Mouse (Mus musculus) limb, embryonic 15.5 days (tissue): Measurements from ENCODE around the gene Acp5. TPM values are rescaled to one million over a fixed set of nuclear protein-coding genes. Genes with fewer than 3 reads are reported as not detected.
A peak's percentile ranks its signal among the peaks of the same experiment; 100 is the strongest.

ENCODE experiments used
- ATAC-seq: fragments of 200-750 bp; cut with Nextera tagmentation; 2 replicates; pipeline ENCODE4 v1.8.0; 2017; ENCODE audit warnings: low read depth, moderate TSS enrichment; ENCODE audit not compliant: insufficient number of reproducible peaks, low FRiP score, low TSS enrichment
- H3K27ac ChIP-seq: fragments of 300-500 bp; sonication (generic); 2 replicates; pipeline ENCODE4 v1.5.1; 2015; ENCODE audit warnings: moderate library complexity, mild to moderate bottlenecking, inconsistent platforms
- H3K27me3 ChIP-seq: fragments of 300-500 bp; sonication (generic); 2 replicates; pipeline ENCODE4 v1.6.1; 2015; ENCODE audit warnings: inconsistent platforms
- H3K36me3 ChIP-seq: fragments of 300-500 bp; sonication (generic); 2 replicates; pipeline ENCODE4 v1.6.1; 2015; ENCODE audit warnings: inconsistent platforms
- H3K4me1 ChIP-seq: fragments of 300-500 bp; sonication (generic); 2 replicates; pipeline ENCODE4 v1.6.1; 2015; ENCODE audit warnings: inconsistent platforms
- H3K4me2 ChIP-seq: fragments of 300-500 bp; sonication (generic); 2 replicates; pipeline ENCODE4 v1.6.1; 2015; ENCODE audit warnings: mild to moderate bottlenecking, inconsistent platforms
- H3K4me3 ChIP-seq: fragments of 300-500 bp; sonication (generic); 2 replicates; pipeline ENCODE4 v1.5.1; 2015; ENCODE audit warnings: mild to moderate bottlenecking, inconsistent platforms
- H3K9ac ChIP-seq: fragments of 300-500 bp; sonication (generic); 2 replicates; pipeline ENCODE4 v1.6.1; 2015; ENCODE audit warnings: inconsistent platforms
- H3K9me3 ChIP-seq: fragments of 300-500 bp; sonication (generic); 2 replicates; pipeline ENCODE4 v1.6.1; 2016; ENCODE audit warnings: inconsistent platforms
- WGBS: fragments of 180-500 bp; shearing (Covaris S2); methylation state at CpG from one replicate; pipeline ENCODE4 v1.1.7; 2015; 5-methylcytosine and 5-hydroxymethylcytosine counted together
- polyA plus RNA-seq: library from polyadenylated mRNA; unstranded; fragments of >200 nt; fragmentation: Nextera tagmentation; extraction: Ambion mirVana; gene quantifications from 2 replicates; pipeline ENCODE4 v1.2.1, GENCODE M21; 2015

The Acp5 gene
- polyA plus RNA-seq, 1 experiment from 2014 or later, result 31.2 TPM

- Histone ChIP-seq H3K4me1 (peaks cover 15% of the 10 kb centered on the region), H3K4me2 (peak overlapping the region; percentile 68), H3K27me3 (no peaks in the 10 kb centered on the region), H3K9ac (peak overlapping the region; percentile 49; the same call in 1 of the 2 replicates), H3K4me3 (peak overlapping the region; percentile 89), H3K9me3 (no peaks in the 10 kb centered on the region), H3K27ac (peak overlapping the region; percentile 81; the same call in 1 of the 2 replicates), H3K36me3 (peaks cover 15% of the 10 kb centered on the region)
- 39% methylated on average over 10 of the region's 10 CpGs for WGBS
- ATAC-seq, result no peak
These were observed 17.6 kb downstream of the Acp5 start for GRCm38 (mm10) chr9:22117754-22118456.

GRCm38 (mm10) chr9:22116740-22117426 is 18.6 kb downstream of the Acp5 start, which contains the start of gene Elof1:
TSS of gene Elof1 (minus strand) at chr9:22117172.
- peak within 1 kb of the TSS; percentile 68 for H3K4me2 ChIP-seq
- H3K4me1 ChIP-seq, result peaks cover 15% of the 10 kb centered on the region
- peak within 1 kb of the TSS; percentile 81; the same call in 1 of the 2 replicates for H3K27ac ChIP-seq
- H3K9ac ChIP-seq, result peak within 1 kb of the TSS; percentile 88
- ATAC-seq, result peak; percentile 91
- peak within 1 kb of the TSS; percentile 89 for H3K4me3 ChIP-seq
- WGBS, result under 1% methylated on average over 52 of the region's 52 CpGs
- H3K9me3 ChIP-seq, result no peaks in the 10 kb centered on the region
- H3K36me3 ChIP-seq, result peaks cover 25% of the 10 kb centered on the region
- H3K27me3 ChIP-seq, result no peaks in the 10 kb centered on the region

GRCm38 (mm10) chr9:22116086-22116485 is 19.4 kb downstream of the Acp5 start:
- H3K4me1 ChIP-seq, result peaks cover 15% of the 10 kb centered on the region
- H3K36me3 ChIP-seq, result peaks cover 32% of the 10 kb centered on the region
- no peak overlapping the region for H3K27ac ChIP-seq
- ATAC-seq, result no peak
- WGBS, result 26% methylated on average over 15 of the region's 15 CpGs
- no peaks in the 10 kb centered on the region for H3K9me3 ChIP-seq
- H3K4me3 ChIP-seq, result peak overlapping the region; percentile 89
- H3K4me2 ChIP-seq, result peak overlapping the region; percentile 68
- peak overlapping the region; percentile 88; the same call in 1 of the 2 replicates for H3K9ac ChIP-seq
- H3K27me3 ChIP-seq, result no peaks in the 10 kb centered on the region

GRCm38 (mm10) chr9:22115635-22116034 is 19.9 kb downstream of the Acp5 start:
- H3K9me3 ChIP-seq, result no peaks in the 10 kb centered on the region
- ATAC-seq, result no peak
- no peak overlapping the region for H3K27ac ChIP-seq
- H3K36me3 ChIP-seq, result peaks cover 36% of the 10 kb centered on the region
- 88% methylated on average over 4 of the region's 4 CpGs for WGBS
- peak overlapping the region; percentile 89 for H3K4me3 ChIP-seq
- H3K4me2 ChIP-seq, result peak overlapping the region; percentile 68
- H3K27me3 ChIP-seq, result no peaks in the 10 kb centered on the region
- no peak overlapping the region for H3K9ac ChIP-seq
- H3K4me1 ChIP-seq, result peaks cover 15% of the 10 kb centered on the region

- no peak overlapping the region for H3K9ac ChIP-seq
- no peak overlapping the region for H3K4me3 ChIP-seq
- no peak overlapping the region for H3K4me2 ChIP-seq
- peaks cover 39% of the 10 kb centered on the region for H3K36me3 ChIP-seq
- H3K9me3 ChIP-seq, result no peaks in the 10 kb centered on the region
- 94% methylated on average over 9 of the region's 9 CpGs for WGBS
- no peak for ATAC-seq
- H3K27me3 ChIP-seq, result no peaks in the 10 kb centered on the region
- no peak overlapping the region for H3K27ac ChIP-seq
- H3K4me1 ChIP-seq, result no peaks in the 10 kb centered on the region
These were observed 27.3 kb downstream of the Acp5 start for GRCm38 (mm10) chr9:22108194-22108593.

GRCm38 (mm10) chr9:22099922-22100321 is 35.6 kb downstream of the Acp5 start:
- peaks cover 49% of the 10 kb centered on the region for H3K27me3 ChIP-seq

GRCm38 (mm10) chr9:22098993-22099696 is 36.4 kb downstream of the Acp5 start, which contains the start of gene Cnn1:
TSS of gene Cnn1 (plus strand) at chr9:22099216.
- H3K36me3 ChIP-seq, result no peaks in the 10 kb centered on the region
- 7% methylated on average over 14 of the region's 14 CpGs for WGBS

More at GRCm38 (mm10) chr9:22099922-22100321, 35.6 kb downstream of the Acp5 start:
- Histone ChIP-seq H3K9ac (no peak overlapping the region), H3K4me1 (peaks cover 20% of the 10 kb centered on the region), H3K36me3 (no peaks in the 10 kb centered on the region), H3K9me3 (no peaks in the 10 kb centered on the region), H3K4me3 (no peak overlapping the region), H3K4me2 (no peak overlapping the region), H3K27ac (no peak overlapping the region)
- WGBS, result 4% methylated on average over 15 of the region's 18 CpGs
- ATAC-seq, result no peak

GRCm38 (mm10) chr9:22095854-22096307 is 39.6 kb downstream of the Acp5 start:
- WGBS, result 2% methylated on average over 24 of the region's 24 CpGs
- peak; percentile 56; the same call in 1 of the 2 replicates for ATAC-seq
- H3K4me2 ChIP-seq, result peak overlapping the region; percentile 53
- H3K36me3 ChIP-seq, result no peaks in the 10 kb centered on the region
- no peak overlapping the region for H3K9ac ChIP-seq
- peaks cover 41% of the 10 kb centered on the region for H3K27me3 ChIP-seq
- no peak overlapping the region for H3K27ac ChIP-seq
- H3K9me3 ChIP-seq, result no peaks in the 10 kb centered on the region
- peak overlapping the region; percentile 30 for H3K4me3 ChIP-seq
- peaks cover 20% of the 10 kb centered on the region for H3K4me1 ChIP-seq

More at GRCm38 (mm10) chr9:22098993-22099696, 36.4 kb downstream of the Acp5 start, which contains the start of gene Cnn1:
- 0 out of 2 replicates have a peak, but pooled peaks have one; percentile 14 for ATAC-seq
- H3K4me3 ChIP-seq, result no peak within 1 kb of the TSS
- H3K4me1 ChIP-seq, result peaks cover 20% of the 10 kb centered on the region
- peaks cover 49% of the 10 kb centered on the region for H3K27me3 ChIP-seq
- H3K27ac ChIP-seq, result no peak within 1 kb of the TSS
- H3K9ac ChIP-seq, result no peak within 1 kb of the TSS
- H3K9me3 ChIP-seq, result no peaks in the 10 kb centered on the region
- H3K4me2 ChIP-seq, result peak within 1 kb of the TSS; percentile 22; the same call in 1 of the 2 replicates

- no peak overlapping the region for H3K9ac ChIP-seq
- H3K9me3 ChIP-seq, result no peaks in the 10 kb centered on the region
- no peaks in the 10 kb centered on the region for H3K36me3 ChIP-seq
- H3K4me2 ChIP-seq, result no peak overlapping the region
- no peak for ATAC-seq
- H3K4me1 ChIP-seq, result peaks cover 5% of the 10 kb centered on the region
- H3K4me3 ChIP-seq, result no peak overlapping the region
- WGBS, result 83% methylated on average over 6 of the region's 6 CpGs
- H3K27me3 ChIP-seq, result peaks cover 11% of the 10 kb centered on the region
- H3K27ac ChIP-seq, result no peak overlapping the region
These were observed 42.8 kb downstream of the Acp5 start for GRCm38 (mm10) chr9:22092746-22093145.

GRCm38 (mm10) chr9:22089986-22090385 is 45.5 kb downstream of the Acp5 start:
- Histone ChIP-seq H3K27ac (no peak overlapping the region), H3K9ac (no peak overlapping the region), H3K4me2 (no peak overlapping the region), H3K36me3 (no peaks in the 10 kb centered on the region), H3K27me3 (no peaks in the 10 kb centered on the region), H3K4me1 (peaks cover 6% of the 10 kb centered on the region; the same call in 1 of the 2 replicates), H3K4me3 (no peak overlapping the region), H3K9me3 (no peaks in the 10 kb centered on the region)
- no peak for ATAC-seq
- 84% methylated on average over 7 of the region's 7 CpGs for WGBS

- WGBS, result 96% methylated on average over 7 of the region's 7 CpGs
These were observed 46.2 kb downstream of the Acp5 start for GRCm38 (mm10) chr9:22089281-22089680.

More at GRCm38 (mm10) chr9:22089281-22089680, 46.2 kb downstream of the Acp5 start:
- Histone ChIP-seq H3K9ac (no peak overlapping the region), H3K4me2 (no peak overlapping the region), H3K4me1 (peaks cover 11% of the 10 kb centered on the region; the same call in 1 of the 2 replicates), H3K9me3 (no peaks in the 10 kb centered on the region), H3K27me3 (no peaks in the 10 kb centered on the region), H3K27ac (no peak overlapping the region), H3K4me3 (no peak overlapping the region), H3K36me3 (no peaks in the 10 kb centered on the region)
- ATAC-seq, result no peak
